ENCODE assay signal across 8 mouse cellular contexts in genomic region chr10:80589879-80590854, GRCm38 (mm10). TPM values are rescaled to one million over a fixed set of nuclear protein-coding genes. Genes with fewer than 3 reads are reported as not detected.
DNase-seq lines count a peak whose midpoint lies in the region; ATAC-seq lines count a peak whose summit lies in the region.

Gene Abhd17a (minus strand): TSS chr10:80590341.

- no peaks in the 10 kb centered on the region for H3K9me3 ChIP-seq in hindbrain, embryonic 14.5 days (ENCODE audit: control insufficient read depth, low read length)

- peak within 1 kb of the TSS; percentile 20; the same call in 1 of the 2 replicates for H3K27ac ChIP-seq in hindbrain, embryonic 14.5 days

- WGBS in hindbrain, embryonic 14.5 days = under 1% methylated on average over 73 of the region's 73 CpGs

- ATAC-seq in hindbrain, embryonic 14.5 days (ENCODE audit: low FRiP score) = peak; percentile 96

- H3K4me3 ChIP-seq in hindbrain, embryonic 14.5 days (replicated peaks; ENCODE audit: low read length) = peak within 1 kb of the TSS; percentile 80

- no peaks in the 10 kb centered on the region for H3K27me3 ChIP-seq in hindbrain, embryonic 14.5 days (ENCODE audit: control insufficient read depth, insufficient read depth, low read length)

- peaks cover 23% of the 10 kb centered on the region for H3K4me1 ChIP-seq in hindbrain, embryonic 14.5 days (replicated peaks; ENCODE audit: control insufficient read depth, insufficient read depth, low read length)

- peak; percentile 99 for DNase-seq in R1 (ENCODE audit: low read depth, low spot score)
- peak; percentile 93 to 97 for DNase-seq in cerebellum, postnatal 25 days
- DNase-seq in frontal cortex, postnatal 25 days (ENCODE audit: low spot score in 2 of 2) = peak; percentile 75 to 85
- DNase-seq in hindbrain, embryonic 14.5 days (ENCODE audit: low spot score) = peak; percentile 96
- DNase-seq in layer of hippocampus, postnatal 36 days = peak; percentile 92 to 93
- peak; percentile 98 for DNase-seq in lung, postnatal 36 days
- peak; percentile 99 for DNase-seq in retina, postnatal 1 day
- peak; percentile 84 to 94 for DNase-seq in urinary bladder, adult 18-20 months (ENCODE audit: low spot score in 2 of 2)

- peaks cover 12% of the 10 kb centered on the region; the same call in 1 of the 2 replicates for H3K36me3 ChIP-seq in hindbrain, embryonic 14.5 days (replicated peaks; ENCODE audit: control insufficient read depth, insufficient read depth)

- H3K9ac ChIP-seq in hindbrain, embryonic 14.5 days = peak within 1 kb of the TSS; percentile 84

- peak within 1 kb of the TSS; percentile 90 for H3K4me2 ChIP-seq in hindbrain, embryonic 14.5 days (replicated peaks)

RNA-seq across cellular contexts. Expression of gene Abhd17a, which starts in this region (rescaled TPM):
- 157 and 174 TPM in 2 replicates for polyA plus RNA-seq in hindbrain, embryonic 14.5 days (2014; fragmentation: Nextera tagmentation; extraction: Ambion mirVana)
- total RNA-seq in layer of hippocampus, postnatal 36 days (2021) = 100 to 1,000 TPM; 161 to 176 TPM

Comparison
In these comparisons a context has a peak if more than half of its experiments do, and no peak if none do; other contexts are left out.
1. Peak in every context shown above with its lines: DNase-seq, ATAC-seq, H3K4me3 ChIP-seq and H3K27ac ChIP-seq.